Comparison of ENCODE assay signal across 20 mouse cellular contexts in genomic region chr14:71588694-71589240, GRCm38 (mm10).
A peak's percentile ranks its signal among the peaks of the same experiment; 100 is the strongest.
DNase-seq lines count a peak whose midpoint lies in the region; ATAC-seq and TF ChIP-seq lines count a peak whose summit lies in the region.
"Had no signal": no experiment of that assay in that cellular context is flagged by ENCODE, and none has a peak within 500 bp of the region (broad histone marks: within the 10 kb centered on the region; RNA-seq: fewer than 3 reads in every experiment).

No protein-coding gene starts in this region.

- no peak overlapping the region for H3K9ac ChIP-seq in intestine, embryonic 16.5 days (ENCODE audit: low read depth, low read length)
- no peak overlapping the region for H3K9ac ChIP-seq in intestine, postnatal 0 days (ENCODE audit: low read depth, low read length)
- H3K9ac ChIP-seq: embryonic facial prominence, embryonic 13.5 days; hindbrain, embryonic 12.5 days; intestine, embryonic 15.5 days; stomach, embryonic 15.5 days had no signal

- DNase-seq in left cerebral cortex, adult 18-20 months (ENCODE audit: low spot score in 2 of 2) = peak; percentile 31 to 39
- DNase-seq in left cerebral cortex, postnatal 10 days (ENCODE audit: extremely low spot score in 1 of 2, low spot score in 2 of 2) = no peak
- DNase-seq in 3T3-L1 (ENCODE audit: low read depth, low spot score) (peak; percentile 10), MN1 (ENCODE audit: low spot score) (peak; percentile 28)
- peak; percentile 12 to 17 for DNase-seq in left cerebral cortex, postnatal 36 days (ENCODE audit: low spot score in 2 of 2)
- DNase-seq: cerebellum, adult 2 months; gastrocnemius, postnatal 10 days; heart, postnatal 10 days; lung, adult 2 months; lung, postnatal 36 days had no signal

- no peaks in the 10 kb centered on the region for H3K27me3 ChIP-seq in intestine, embryonic 16.5 days (replicated peaks; ENCODE audit: control insufficient read depth, insufficient read depth, low read length)
- H3K27me3 ChIP-seq in intestine, postnatal 0 days (replicated peaks; ENCODE audit: control insufficient read depth, insufficient read depth, low read length) = no peaks in the 10 kb centered on the region
- H3K27me3 ChIP-seq: embryonic facial prominence, embryonic 13.5 days; hindbrain, embryonic 12.5 days; intestine, embryonic 15.5 days; stomach, embryonic 15.5 days had no signal

- H3K4me1 ChIP-seq in intestine, embryonic 16.5 days (ENCODE audit: control insufficient read depth, insufficient read depth, low read length) = no peaks in the 10 kb centered on the region
- H3K4me1 ChIP-seq in intestine, postnatal 0 days (replicated peaks; ENCODE audit: control insufficient read depth, insufficient read depth, low read length) = no peaks in the 10 kb centered on the region
- H3K4me1 ChIP-seq: embryonic facial prominence, embryonic 13.5 days; hindbrain, embryonic 12.5 days; intestine, embryonic 15.5 days; stomach, embryonic 15.5 days had no signal

- WGBS in intestine, embryonic 16.5 days = 26% methylated on average over 1 of the region's 1 CpGs
- 43% methylated on average over 1 of the region's 1 CpGs for WGBS in intestine, postnatal 0 days

- TF ChIP-seq CTCF in intestine, postnatal 0 days (IDR thresholded peaks at IDR 0.05; ENCODE audit: low read depth) = no peak

- H3K4me3 ChIP-seq in intestine, embryonic 16.5 days (ENCODE audit: low read length) = no peak overlapping the region
- no peak overlapping the region for H3K4me3 ChIP-seq in intestine, postnatal 0 days (ENCODE audit: low read depth, low read length)
- H3K4me3 ChIP-seq: embryonic facial prominence, embryonic 13.5 days; hindbrain, embryonic 12.5 days; intestine, embryonic 15.5 days; layer of hippocampus, adult 2 months; stomach, embryonic 15.5 days had no signal

- H3K27ac ChIP-seq in intestine, embryonic 16.5 days (ENCODE audit: low read length) = no peak overlapping the region
- H3K27ac ChIP-seq in intestine, postnatal 0 days (ENCODE audit: low read depth, low read length) = no peak overlapping the region
- H3K27ac ChIP-seq: embryonic facial prominence, embryonic 13.5 days; hindbrain, embryonic 12.5 days; intestine, embryonic 15.5 days; kidney, postnatal 0 days; layer of hippocampus, adult 2 months; stomach, embryonic 15.5 days had no signal

- H3K9me3 ChIP-seq in intestine, embryonic 16.5 days (ENCODE audit: control insufficient read depth, low read length) = no peaks in the 10 kb centered on the region
- no peaks in the 10 kb centered on the region for H3K9me3 ChIP-seq in intestine, postnatal 0 days (ENCODE audit: control insufficient read depth)
- H3K9me3 ChIP-seq: embryonic facial prominence, embryonic 13.5 days; hindbrain, embryonic 12.5 days; intestine, embryonic 15.5 days; stomach, embryonic 15.5 days had no signal

- no peak overlapping the region for H3K4me2 ChIP-seq in intestine, embryonic 16.5 days (ENCODE audit: low read depth, low read length)
- no peak overlapping the region for H3K4me2 ChIP-seq in intestine, postnatal 0 days (replicated peaks; ENCODE audit: low read depth)
- H3K4me2 ChIP-seq: embryonic facial prominence, embryonic 13.5 days; hindbrain, embryonic 12.5 days; intestine, embryonic 15.5 days; liver, embryonic 11.5 days; stomach, embryonic 15.5 days had no signal

- ATAC-seq in intestine, embryonic 16.5 days = no peak
- no peak for ATAC-seq in intestine, postnatal 0 days
- ATAC-seq: forebrain, embryonic 16.5 days; intestine, embryonic 15.5 days had no signal

- H3K36me3 ChIP-seq in intestine, embryonic 16.5 days (ENCODE audit: control insufficient read depth, insufficient read depth, low read length) = no peaks in the 10 kb centered on the region
- no peaks in the 10 kb centered on the region for H3K36me3 ChIP-seq in intestine, postnatal 0 days (ENCODE audit: control insufficient read depth, insufficient read depth)
- H3K36me3 ChIP-seq: embryonic facial prominence, embryonic 13.5 days; hindbrain, embryonic 12.5 days; intestine, embryonic 15.5 days; stomach, embryonic 15.5 days had no signal

- intact Hi-C loops in left cerebral cortex, postnatal 10 days (cut with DNase I) = no loop called here
- intact Hi-C loops in left cerebral cortex, postnatal 36 days (cut with DNase I) = no loop called here

Comparison
In these comparisons a context has a peak if more than half of its experiments do, and no peak if none do; other contexts are left out.
1. DNase-seq: peak in left cerebral cortex, adult 18-20 months (2 of 2), 3T3-L1 (single experiment), MN1 (single experiment) and left cerebral cortex, postnatal 36 days (2 of 2); none in left cerebral cortex, postnatal 10 days (0 of 2).